Mouse (Mus musculus): Measurements from ENCODE around the gene Setd1b. TPM values are rescaled to one million over a fixed set of nuclear protein-coding genes. Genes with fewer than 3 reads are reported as not detected.
"Not testable (repeated sequence)": the region's sequence is repeated elsewhere in the genome, so short reads cannot be mapped to it uniquely, and the experiment has no call there.

Gene Setd1b
- total RNA-seq, 2 experiments from 2014 or later = 8.1 to 9.6 TPM

DNA sequence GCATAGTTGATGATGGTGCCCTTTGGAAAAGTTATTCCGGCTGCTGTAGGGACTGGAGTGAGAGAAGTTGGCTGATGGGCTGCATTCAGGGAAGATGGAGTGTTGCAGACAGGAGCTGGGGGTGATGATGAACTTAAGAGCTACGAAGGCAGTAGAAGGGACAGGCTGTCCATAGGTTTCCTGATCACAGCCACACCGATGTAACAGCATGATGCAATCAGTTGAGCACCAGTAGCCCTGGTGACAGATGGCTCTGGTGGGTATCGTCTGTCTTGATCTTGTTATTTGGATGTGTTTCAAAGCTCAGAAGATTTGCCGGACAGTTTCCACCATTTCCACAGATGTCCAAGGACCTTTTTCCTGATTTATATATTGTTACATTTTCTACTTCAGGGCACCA lies 60.0 kb downstream of the Setd1b start:
- no peak for DNase-seq

DNA sequence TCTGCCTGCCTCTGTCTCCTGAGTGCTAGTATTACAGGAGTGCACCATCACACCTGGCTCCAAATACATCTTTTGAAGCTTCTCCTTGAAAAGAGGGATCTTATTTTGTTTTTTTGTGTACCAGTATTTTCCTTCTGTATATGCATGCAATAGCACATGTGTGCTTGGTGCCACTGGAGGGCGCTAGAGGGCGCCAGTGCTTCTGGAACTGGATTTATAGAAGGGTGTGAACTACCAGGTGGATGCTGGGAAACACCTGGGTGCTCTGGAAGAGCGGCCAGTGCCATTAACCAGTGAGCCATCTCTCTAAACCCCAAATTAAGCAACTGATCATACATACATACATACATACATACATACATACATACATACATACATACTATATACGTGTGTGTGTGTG lies 60.8 kb downstream of the Setd1b start:
- DNase-seq = not testable (repeated sequence)

DNA sequence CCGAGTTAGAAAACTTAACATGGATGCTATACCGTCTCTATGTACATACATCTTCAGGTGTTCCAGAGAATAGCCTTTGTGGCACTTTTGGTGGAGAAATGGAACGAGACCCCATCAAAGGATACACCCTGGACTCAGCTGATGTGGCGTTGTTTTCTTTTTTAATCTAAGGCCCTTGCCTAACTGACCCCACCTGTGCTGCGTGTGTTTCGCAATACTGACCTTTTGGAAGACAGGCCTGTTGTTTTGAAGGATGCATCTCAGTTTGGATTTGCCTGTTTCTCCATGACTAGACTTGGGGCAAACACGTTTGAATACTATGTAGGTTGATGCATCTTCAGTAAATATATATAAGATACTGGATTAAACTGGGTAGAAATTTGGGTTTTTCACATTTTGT lies 61.6 kb downstream of the Setd1b start:
- DNase-seq = not testable (repeated sequence)

Other genes with a start within 250 kb of the Setd1b start
- 10 to 100 TPM; 12.8 to 14.3 TPM for gene Kdm2b, start 152.4 kb upstream of the Setd1b start, total RNA-seq (2021)
- 10 to 100 TPM; 31.5 to 36.3 TPM for gene Orai1, start 127.1 kb upstream of the Setd1b start, total RNA-seq (2021)
- not detected for gene Morn3, start 95.2 kb upstream of the Setd1b start, total RNA-seq (2021)
- 10 to 100 TPM; 14.1 to 15.3 TPM for gene Tmem120b, start 73.8 kb upstream of the Setd1b start, total RNA-seq (2021)
- gene Rhof, start 9.5 kb upstream of the Setd1b start, total RNA-seq (2021) = under 1 TPM; 0.23 to 0.38 TPM
- 10 to 100 TPM; 14.2 to 15.2 TPM for gene Psmd9, start 27.2 kb downstream of the Setd1b start, total RNA-seq (2021)
- not detected for gene Hpd, start 40.5 kb downstream of the Setd1b start, total RNA-seq (2021)
- gene Wdr66, start 109.9 kb downstream of the Setd1b start, total RNA-seq (2021) = 1 to 10 TPM; 1.1 to 1.9 TPM
- 1 to 10 TPM; 8.4 to 8.6 TPM for gene Bcl7a, start 201.6 kb downstream of the Setd1b start, total RNA-seq (2021)